Mouse (Mus musculus) neural tube, embryonic 13.5 days (tissue): ENCODE measurements around the gene Col25a1. TPM values are rescaled to one million over a fixed set of nuclear protein-coding genes. Genes with fewer than 3 reads are reported as not detected.

Experiments
- ATAC-seq: fragments of 200-750 bp; cut with Nextera tagmentation; 2 replicates; pipeline ENCODE4 v1.8.0; 2017; ENCODE audit warnings: low read depth, mild to moderate bottlenecking, moderate TSS enrichment, moderate library complexity
- H3K27ac ChIP-seq: fragments of 300-500 bp; sonication (generic); replicated peaks from 2 replicates; pipeline ENCODE4 v1.5.1; 2015; ENCODE audit warnings: moderate library complexity, mild to moderate bottlenecking, inconsistent platforms
- H3K27me3 ChIP-seq: fragments of 300-500 bp; sonication (generic); 2 replicates; pipeline ENCODE4 v1.6.1; 2015; ENCODE audit warnings: mild to moderate bottlenecking, inconsistent platforms
- H3K36me3 ChIP-seq: fragments of 300-500 bp; sonication (generic); 2 replicates; pipeline ENCODE4 v1.6.1; 2015; ENCODE audit warnings: mild to moderate bottlenecking, inconsistent platforms
- H3K4me1 ChIP-seq: fragments of 300-500 bp; sonication (generic); replicated peaks from 2 replicates; pipeline ENCODE4 v1.6.1; 2015; ENCODE audit warnings: inconsistent platforms
- H3K4me2 ChIP-seq: fragments of 300-500 bp; sonication (generic); 2 replicates; pipeline ENCODE4 v1.6.1; 2015; ENCODE audit warnings: inconsistent platforms, mild to moderate bottlenecking, moderate library complexity
- H3K4me3 ChIP-seq: fragments of 300-500 bp; sonication (generic); 2 replicates; pipeline ENCODE4 v1.5.1; 2015; ENCODE audit warnings: mild to moderate bottlenecking, inconsistent platforms
- H3K9ac ChIP-seq: fragments of 300-500 bp; sonication (generic); 2 replicates; pipeline ENCODE4 v1.6.1; 2015; ENCODE audit warnings: moderate library complexity, mild to moderate bottlenecking, inconsistent platforms
- H3K9me3 ChIP-seq: fragments of 300-500 bp; sonication (generic); 2 replicates; pipeline ENCODE4 v1.6.1; 2016; ENCODE audit warnings: inconsistent platforms
- WGBS: fragments of 180-500 bp; shearing (Covaris S2); methylation state at CpG from one replicate; pipeline ENCODE4 v1.1.7; 2015; 5-methylcytosine and 5-hydroxymethylcytosine counted together
- polyA plus RNA-seq: library from polyadenylated mRNA; unstranded; fragments of >200 nt; fragmentation: Nextera tagmentation; extraction: Ambion mirVana; gene quantifications from 2 replicates; pipeline ENCODE4 v1.2.1, GENCODE M21; 2015

Col25a1 gene
- polyA plus RNA-seq, 1 experiment from 2014 or later: 3.1 TPM

DNA sequence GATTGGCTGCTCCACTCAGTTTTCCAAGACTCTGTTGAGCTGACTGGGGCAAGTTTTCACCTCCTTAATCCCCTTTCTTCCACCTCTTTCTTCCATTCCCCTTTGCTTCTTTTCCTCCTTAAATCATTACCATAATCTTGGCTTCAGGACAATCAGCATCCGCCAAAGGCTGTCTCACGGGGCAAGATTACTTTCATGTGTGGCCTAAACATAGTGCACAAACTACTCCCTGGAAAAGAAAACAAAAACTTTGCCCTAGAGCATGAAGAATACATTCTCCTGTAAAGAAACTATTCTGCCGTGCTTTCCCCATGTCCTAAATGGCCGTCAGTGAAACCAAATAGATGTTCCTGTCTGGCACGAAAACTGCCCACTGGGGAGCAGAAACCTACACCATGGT is 238.9 kb downstream of the Col25a1 start:
- Histone ChIP-seq H3K9ac (no peak overlapping the region), H3K4me2 (no peak overlapping the region), H3K36me3 (no peaks in the 10 kb centered on the region), H3K4me3 (no peak overlapping the region), H3K9me3 (no peaks in the 10 kb centered on the region), H3K4me1 (no peaks in the 10 kb centered on the region), H3K27me3 (no peaks in the 10 kb centered on the region), H3K27ac (no peak overlapping the region)
- WGBS: 79% methylated on average over 5 of the region's 5 CpGs
- ATAC-seq: no peak

DNA sequence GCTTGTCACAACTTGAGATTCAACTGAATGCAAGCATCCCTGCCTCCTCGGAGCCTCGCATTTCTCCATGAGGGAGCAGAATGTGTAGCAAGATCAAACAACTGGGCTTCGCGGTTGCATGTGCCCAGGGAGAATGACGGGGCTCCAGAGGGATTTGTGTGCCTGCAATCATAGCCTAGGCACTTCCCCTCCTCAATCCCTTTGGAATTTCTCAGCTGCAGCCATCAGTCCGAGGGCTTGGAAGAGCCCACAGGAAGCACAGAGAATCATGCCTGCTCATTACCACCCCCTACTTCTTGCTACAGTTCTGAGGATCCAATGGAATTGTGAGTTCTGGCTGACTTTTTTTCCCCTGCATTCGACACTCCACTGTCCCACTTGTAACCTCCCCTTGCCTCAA is 241.8 kb downstream of the Col25a1 start:
- H3K36me3 ChIP-seq: no peaks in the 10 kb centered on the region
- no peak overlapping the region for H3K4me3 ChIP-seq
- H3K4me1 ChIP-seq: no peaks in the 10 kb centered on the region
- no peak overlapping the region for H3K27ac ChIP-seq
- no peak overlapping the region for H3K4me2 ChIP-seq
- no peaks in the 10 kb centered on the region for H3K27me3 ChIP-seq
- no peak for ATAC-seq
- 65% methylated on average over 7 of the region's 7 CpGs for whole genome bisulfite sequencing
- H3K9ac ChIP-seq: no peak overlapping the region
- H3K9me3 ChIP-seq: no peaks in the 10 kb centered on the region

DNA sequence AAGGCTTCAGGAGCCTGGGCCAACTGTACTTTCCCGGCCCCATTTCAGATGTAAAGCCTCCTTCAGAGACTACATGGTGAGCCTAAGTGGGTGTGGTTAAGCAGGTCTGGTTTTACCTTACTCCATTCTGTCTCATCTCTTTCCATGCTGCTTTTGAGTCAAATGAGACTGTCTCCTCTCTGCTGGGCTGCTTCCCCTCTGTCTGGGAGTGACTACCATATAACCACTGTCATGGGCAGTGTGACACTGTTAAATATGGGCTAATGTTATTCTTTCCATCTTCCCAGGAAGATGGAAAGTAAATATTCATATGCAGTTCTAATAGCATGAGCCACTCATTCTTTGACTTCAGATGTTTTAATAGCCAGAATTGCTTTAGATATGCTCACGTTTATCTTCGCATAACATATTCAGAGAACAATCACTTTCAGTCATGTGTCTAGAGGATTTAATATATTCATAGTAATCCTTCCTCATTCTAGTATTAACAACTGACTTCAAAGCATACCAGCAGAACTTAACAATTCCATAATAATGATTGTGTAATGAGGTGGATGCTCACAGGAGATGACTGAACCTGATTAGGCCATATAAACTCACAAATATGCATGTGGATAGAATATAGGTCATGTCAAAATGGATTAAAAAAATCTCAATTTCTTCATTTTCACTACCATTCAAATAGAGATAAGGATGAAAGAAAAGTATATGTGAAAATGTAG is 243.5 kb downstream of the Col25a1 start:
- H3K9me3 ChIP-seq: no peaks in the 10 kb centered on the region
- H3K9ac ChIP-seq: no peak overlapping the region
- H3K4me3 ChIP-seq: no peak overlapping the region
- ATAC-seq: no peak
- H3K4me1 ChIP-seq: no peaks in the 10 kb centered on the region
- no peaks in the 10 kb centered on the region for H3K27me3 ChIP-seq
- H3K4me2 ChIP-seq: no peak overlapping the region
- H3K36me3 ChIP-seq: no peaks in the 10 kb centered on the region
- H3K27ac ChIP-seq: no peak overlapping the region
- WGBS: 86% methylated on average over 3 of the region's 3 CpGs

DNA sequence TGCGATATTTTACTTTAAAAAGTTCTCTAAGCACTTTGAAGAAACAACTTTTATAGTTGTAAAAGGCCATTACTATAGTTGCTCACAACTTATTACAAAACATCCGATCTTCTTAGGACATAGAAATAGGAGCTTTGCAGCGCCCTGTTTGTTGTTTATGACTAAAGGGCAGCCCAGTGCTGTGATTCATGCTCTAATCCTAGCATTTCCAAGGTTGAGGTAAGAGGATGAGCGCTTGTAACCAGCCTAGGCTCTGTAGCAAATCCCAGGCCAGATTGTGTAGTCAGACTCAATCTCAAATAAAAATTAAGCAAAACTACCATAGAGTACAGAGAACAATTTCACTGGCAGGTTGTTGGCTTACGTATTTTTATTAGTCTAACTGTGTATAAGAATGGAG is 246.5 kb downstream of the Col25a1 start:
- WGBS: 91% methylated on average over 5 of the region's 5 CpGs
- no peak overlapping the region for H3K4me3 ChIP-seq
- H3K4me2 ChIP-seq: no peak overlapping the region
- H3K36me3 ChIP-seq: no peaks in the 10 kb centered on the region
- no peaks in the 10 kb centered on the region for H3K4me1 ChIP-seq
- ATAC-seq: no peak
- no peaks in the 10 kb centered on the region for H3K9me3 ChIP-seq
- no peaks in the 10 kb centered on the region for H3K27me3 ChIP-seq
- no peak overlapping the region for H3K9ac ChIP-seq
- H3K27ac ChIP-seq: no peak overlapping the region

DNA sequence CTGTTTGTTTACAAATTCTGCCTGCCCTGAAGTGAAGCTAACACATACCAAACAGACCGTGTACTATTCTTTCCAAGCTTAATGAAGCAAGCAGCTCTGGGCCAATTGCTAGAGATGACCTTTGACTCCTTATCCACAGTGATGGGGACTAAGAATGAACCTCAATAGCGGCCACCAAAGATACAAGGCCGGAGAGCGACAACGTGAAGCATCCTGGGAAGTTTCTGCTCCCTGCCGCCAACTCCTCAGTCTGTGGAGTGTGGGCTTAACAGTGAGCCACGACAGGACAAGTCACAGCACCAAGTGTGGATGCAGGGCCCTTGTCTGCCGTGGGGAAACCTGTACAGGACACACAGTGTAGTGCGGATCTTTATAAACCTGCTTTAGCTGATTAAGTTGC is 247.3 kb downstream of the Col25a1 start:
- H3K9me3 ChIP-seq: no peaks in the 10 kb centered on the region
- no peaks in the 10 kb centered on the region for H3K4me1 ChIP-seq
- H3K4me3 ChIP-seq: no peak overlapping the region
- no peak overlapping the region for H3K9ac ChIP-seq
- 45% methylated on average over 9 of the region's 9 CpGs for WGBS
- ATAC-seq: no peak
- no peaks in the 10 kb centered on the region for H3K27me3 ChIP-seq
- H3K36me3 ChIP-seq: no peaks in the 10 kb centered on the region
- no peak overlapping the region for H3K27ac ChIP-seq
- no peak overlapping the region for H3K4me2 ChIP-seq

DNA sequence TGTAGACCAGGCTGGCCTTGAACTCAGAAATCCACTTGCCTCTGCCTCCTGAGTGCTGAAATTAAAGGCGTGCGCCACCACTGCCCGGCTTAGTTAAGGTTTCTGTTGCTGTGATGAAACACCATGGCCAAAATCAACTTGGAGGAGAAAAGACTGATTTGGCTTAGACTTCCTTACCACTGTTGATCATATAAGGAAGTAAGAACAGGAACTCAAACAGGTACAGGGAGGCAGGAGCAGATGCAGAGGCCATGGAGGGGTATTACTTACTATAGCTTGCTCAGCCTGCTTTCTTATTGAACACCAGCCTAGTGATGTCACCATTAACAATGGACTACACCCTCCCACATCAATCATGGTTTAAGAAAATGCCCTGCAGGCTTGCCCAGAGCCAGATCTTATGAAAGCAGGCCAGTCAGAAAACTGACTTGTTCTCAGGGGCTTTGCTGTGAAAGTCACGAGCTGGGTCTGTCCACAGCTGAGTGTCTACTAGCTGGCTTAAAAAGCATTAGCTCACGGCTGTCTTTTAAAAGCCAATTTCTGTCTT is 249.1 kb downstream of the Col25a1 start:
- Histone ChIP-seq H3K36me3 (no peaks in the 10 kb centered on the region), H3K4me1 (no peaks in the 10 kb centered on the region), H3K9me3 (no peaks in the 10 kb centered on the region), H3K4me3 (no peak overlapping the region), H3K27ac (no peak overlapping the region), H3K27me3 (peaks cover 3% of the 10 kb centered on the region; the same call in 1 of the 2 replicates), H3K4me2 (no peak overlapping the region), H3K9ac (no peak overlapping the region)
- ATAC-seq: no peak
- 77% methylated on average over 5 of the region's 5 CpGs for WGBS

DNA sequence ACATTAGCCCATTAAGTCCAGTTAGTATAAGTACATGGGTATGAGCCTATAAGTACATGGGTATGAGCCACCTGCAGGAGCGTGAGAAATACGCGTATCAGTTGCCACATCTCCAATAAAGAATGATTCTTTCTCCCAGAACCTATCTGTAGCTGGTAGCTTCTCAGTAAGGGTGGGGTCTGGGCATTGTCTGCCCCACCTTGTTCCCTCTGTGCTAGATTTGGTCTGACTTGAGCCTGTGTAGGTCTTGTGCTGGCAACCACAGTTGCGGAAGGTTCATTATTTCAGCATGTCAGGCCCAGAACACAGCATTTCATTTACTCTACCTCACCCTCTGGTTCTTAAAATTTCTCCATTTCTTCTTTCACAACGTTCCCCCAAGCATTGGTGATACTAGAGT is 250.4 kb downstream of the Col25a1 start:
- WGBS: 94% methylated on average over 5 of the region's 5 CpGs
- no peak overlapping the region for H3K4me2 ChIP-seq
- 0 out of 2 replicates have a peak, but pooled peaks cover 5% of the 10 kb centered on the region for H3K4me1 ChIP-seq
- H3K27me3 ChIP-seq: peaks cover 3% of the 10 kb centered on the region; the same call in 1 of the 2 replicates
- ATAC-seq: no peak
- no peaks in the 10 kb centered on the region for H3K36me3 ChIP-seq
- H3K9me3 ChIP-seq: no peaks in the 10 kb centered on the region
- no peak overlapping the region for H3K4me3 ChIP-seq
- no peak overlapping the region for H3K27ac ChIP-seq
- no peak overlapping the region for H3K9ac ChIP-seq

DNA sequence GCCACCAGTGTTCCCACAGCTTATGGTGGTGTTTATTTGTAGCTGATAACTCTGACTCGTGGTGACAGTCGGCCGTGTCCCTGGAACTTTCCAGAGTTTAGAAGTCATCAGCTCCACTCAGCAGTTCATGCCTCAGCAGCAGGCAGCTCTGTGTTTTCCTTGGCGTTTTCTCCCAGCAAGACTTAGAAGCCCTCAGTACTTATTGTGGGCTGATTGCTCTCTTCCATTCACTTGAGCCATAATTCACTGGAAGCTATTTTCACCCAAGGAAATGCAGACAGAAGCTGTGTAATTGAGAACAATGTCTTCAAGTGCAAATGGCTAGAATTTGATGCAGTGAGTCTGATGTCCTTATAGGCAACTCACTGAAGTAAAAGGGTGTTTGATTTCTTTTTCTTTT is 254.6 kb downstream of the Col25a1 start:
- no peak overlapping the region for H3K9ac ChIP-seq
- ATAC-seq: 0 out of 2 replicates have a peak, but pooled peaks have one; percentile 40
- WGBS: 13% methylated on average over 4 of the region's 4 CpGs
- H3K4me3 ChIP-seq: no peak overlapping the region
- H3K4me2 ChIP-seq: no peak overlapping the region
- peaks cover 28% of the 10 kb centered on the region for H3K27me3 ChIP-seq
- no peaks in the 10 kb centered on the region for H3K36me3 ChIP-seq
- H3K9me3 ChIP-seq: no peaks in the 10 kb centered on the region
- no peak overlapping the region for H3K27ac ChIP-seq
- H3K4me1 ChIP-seq: 0 out of 2 replicates have a peak, but pooled peaks cover 5% of the 10 kb centered on the region

DNA sequence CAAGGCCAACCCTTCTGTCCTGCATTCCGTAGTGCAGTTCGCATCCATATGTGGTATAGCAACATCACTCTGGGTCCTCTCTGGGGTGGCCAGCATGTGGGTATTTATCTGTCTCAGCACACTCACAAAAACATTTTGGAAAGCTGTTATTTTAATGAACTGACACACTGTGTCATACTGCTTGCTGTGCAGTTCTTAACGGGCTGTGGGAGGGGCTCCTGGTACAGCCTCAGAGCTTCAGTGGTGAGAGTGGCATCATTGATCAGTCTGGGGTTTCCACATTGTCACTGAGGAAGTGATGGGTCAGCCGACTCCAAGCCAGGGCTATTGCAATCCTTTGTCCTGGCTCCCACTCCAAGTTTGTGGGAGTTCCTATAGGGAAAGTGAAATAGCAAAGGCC is 255.9 kb downstream of the Col25a1 start:
- Histone ChIP-seq H3K9me3 (no peaks in the 10 kb centered on the region), H3K9ac (no peak overlapping the region), H3K4me3 (no peak overlapping the region), H3K27me3 (peaks cover 34% of the 10 kb centered on the region), H3K36me3 (no peaks in the 10 kb centered on the region), H3K4me2 (no peak overlapping the region), H3K4me1 (0 out of 2 replicates have a peak, but pooled peaks cover 5% of the 10 kb centered on the region), H3K27ac (no peak overlapping the region)
- no peak for ATAC-seq
- WGBS: 75% methylated on average over 4 of the region's 4 CpGs

DNA sequence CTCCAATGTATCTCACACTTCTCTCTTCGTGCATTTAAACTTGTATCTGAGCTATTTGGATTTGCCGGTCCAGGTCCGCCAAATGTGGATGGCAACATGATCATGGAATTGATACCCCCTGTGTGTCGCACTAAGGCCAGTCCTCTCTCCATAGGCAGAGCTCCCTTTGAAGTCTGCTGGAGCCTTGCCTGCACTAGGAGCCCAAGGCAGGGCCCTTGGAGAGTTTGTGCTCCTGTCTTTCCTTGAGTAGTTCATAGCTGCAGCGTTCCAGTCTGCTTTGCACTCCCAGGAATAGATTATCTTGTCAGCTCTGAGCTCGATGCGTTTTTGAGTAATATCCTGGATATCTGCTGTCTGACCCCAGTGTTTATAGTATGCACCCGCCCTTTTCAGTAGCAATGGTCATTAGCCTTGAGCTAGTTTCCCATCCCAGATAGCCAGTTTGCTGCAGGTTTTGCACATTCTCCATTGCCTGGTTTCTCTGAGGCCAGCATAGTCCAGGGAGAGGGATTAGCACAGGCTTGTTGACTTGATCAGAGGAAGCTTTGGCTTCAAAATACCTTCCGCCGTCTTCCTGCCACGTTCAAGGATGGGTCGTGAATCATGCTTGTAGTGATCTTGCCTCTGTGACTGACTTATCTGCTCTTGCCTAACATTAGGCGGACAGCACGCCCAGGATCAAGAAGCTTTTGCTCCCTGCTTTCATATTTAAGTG is 258.1 kb downstream of the Col25a1 start:
- Histone ChIP-seq H3K36me3 (no peaks in the 10 kb centered on the region), H3K27ac (no peak overlapping the region), H3K4me2 (no peak overlapping the region), H3K9ac (no peak overlapping the region), H3K27me3 (peaks cover 48% of the 10 kb centered on the region), H3K4me1 (0 out of 2 replicates have a peak, but pooled peaks cover 5% of the 10 kb centered on the region), H3K9me3 (no peaks in the 10 kb centered on the region), H3K4me3 (no peak overlapping the region)
- 76% methylated on average over 14 of the region's 14 CpGs for WGBS
- no peak for ATAC-seq

DNA sequence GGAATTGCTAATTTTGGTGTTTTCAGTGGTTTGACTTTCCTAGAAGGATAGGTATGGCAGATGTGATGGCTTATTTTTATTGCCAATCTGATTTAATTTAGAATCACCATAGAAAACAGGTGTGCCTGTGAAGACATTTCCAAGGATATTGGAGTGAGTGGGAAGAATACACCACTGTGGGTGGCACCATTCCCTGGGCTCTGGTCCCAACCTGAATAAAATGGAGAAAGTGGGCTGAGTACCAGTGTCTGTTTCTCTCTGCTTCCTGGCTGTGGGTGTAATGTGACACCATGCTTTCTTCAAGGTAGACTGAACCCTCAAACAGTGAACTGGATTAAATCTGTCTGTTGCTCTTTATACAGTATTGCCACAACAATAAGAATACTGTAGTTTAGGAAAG is 265.3 kb downstream of the Col25a1 start:
- no peak overlapping the region for H3K4me3 ChIP-seq
- peaks cover 67% of the 10 kb centered on the region for H3K27me3 ChIP-seq
- no peaks in the 10 kb centered on the region for H3K9me3 ChIP-seq
- H3K36me3 ChIP-seq: no peaks in the 10 kb centered on the region
- no peak for ATAC-seq
- H3K4me1 ChIP-seq: peaks cover 8% of the 10 kb centered on the region
- H3K27ac ChIP-seq: no peak overlapping the region
- no peak overlapping the region for H3K9ac ChIP-seq
- H3K4me2 ChIP-seq: no peak overlapping the region

DNA sequence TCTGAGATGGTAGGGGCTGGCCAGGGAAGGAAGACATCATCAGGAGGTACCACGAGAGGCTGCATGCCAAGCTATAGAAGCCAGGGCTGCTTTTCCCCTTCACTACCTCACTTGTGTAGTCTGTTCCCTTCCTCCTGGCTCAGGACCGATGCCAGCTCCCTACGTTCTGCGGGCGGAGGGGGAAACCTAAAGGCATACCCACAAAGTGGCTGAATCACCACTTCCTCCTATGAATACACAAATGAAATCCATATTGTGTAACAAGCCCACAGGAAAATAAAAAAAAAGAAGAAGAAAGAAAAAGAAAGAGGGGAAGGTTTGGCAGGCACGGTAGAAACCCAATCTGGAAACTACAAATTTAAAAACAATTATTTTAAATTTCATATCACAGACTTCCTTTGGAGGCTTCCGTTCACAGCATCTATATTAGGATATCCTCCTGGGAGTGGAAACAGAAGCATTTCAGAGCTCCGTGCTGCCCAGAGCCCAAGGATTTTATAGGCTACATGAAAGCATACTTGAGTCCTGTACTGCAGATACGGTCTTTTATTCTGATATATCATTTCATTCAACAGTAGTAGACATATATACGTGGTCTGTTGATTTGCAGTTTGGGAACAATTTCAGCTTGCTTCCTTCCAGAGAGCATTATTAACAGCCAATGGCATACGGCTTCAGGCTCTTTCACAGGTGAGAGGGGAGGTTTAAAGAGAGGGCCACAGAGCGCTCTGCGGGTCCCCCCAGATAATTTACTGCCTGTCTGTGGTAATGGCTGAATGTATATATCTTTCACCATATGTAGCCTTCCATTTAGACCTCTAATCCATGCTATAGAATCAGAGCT is 269.6 kb downstream of the Col25a1 start:
- H3K27ac ChIP-seq: no peak overlapping the region
- peaks cover 19% of the 10 kb centered on the region for H3K4me1 ChIP-seq
- 42% methylated on average over 13 of the region's 13 CpGs for WGBS
- H3K36me3 ChIP-seq: no peaks in the 10 kb centered on the region
- peaks cover 57% of the 10 kb centered on the region for H3K27me3 ChIP-seq
- H3K9ac ChIP-seq: no peak overlapping the region
- ATAC-seq: no peak
- no peaks in the 10 kb centered on the region for H3K9me3 ChIP-seq
- H3K4me3 ChIP-seq: no peak overlapping the region
- no peak overlapping the region for H3K4me2 ChIP-seq
